Mouse (Mus musculus) hindbrain, embryonic 13.5 days (tissue): Measurements from ENCODE around the gene Itpr1. TPM values are rescaled to one million over a fixed set of nuclear protein-coding genes. Genes with fewer than 3 reads are reported as not detected.

Source experiments
- ATAC-seq: fragments of 200-750 bp; cut with Nextera tagmentation; 2 replicates; pipeline ENCODE4 v1.8.0; 2017; ENCODE audit warnings: moderate TSS enrichment; ENCODE audit not compliant: low FRiP score
- H3K27ac ChIP-seq: fragments of 300-500 bp; sonication (generic); 2 replicates; pipeline ENCODE4 v1.5.1; 2015; ENCODE audit warnings: inconsistent platforms, mild to moderate bottlenecking, moderate library complexity
- H3K27me3 ChIP-seq: fragments of 300-500 bp; sonication (generic); 2 replicates; pipeline ENCODE4 v1.6.1; 2015; ENCODE audit warnings: mild to moderate bottlenecking, inconsistent platforms
- H3K36me3 ChIP-seq: fragments of 300-500 bp; sonication (generic); 2 replicates; pipeline ENCODE4 v1.6.1; 2015; ENCODE audit warnings: mild to moderate bottlenecking, inconsistent platforms
- H3K4me1 ChIP-seq: fragments of 300-500 bp; sonication (generic); replicated peaks from 2 replicates; pipeline ENCODE4 v1.6.1; 2015; ENCODE audit warnings: inconsistent platforms
- H3K4me2 ChIP-seq: fragments of 300-500 bp; sonication (generic); 2 replicates; pipeline ENCODE4 v1.6.1; 2015; ENCODE audit warnings: inconsistent platforms, mild to moderate bottlenecking, moderate library complexity
- H3K4me3 ChIP-seq: fragments of 300-500 bp; sonication (generic); 2 replicates; pipeline ENCODE4 v1.5.1; 2015; ENCODE audit warnings: mild to moderate bottlenecking, inconsistent platforms
- H3K9ac ChIP-seq: fragments of 300-500 bp; sonication (generic); 2 replicates; pipeline ENCODE4 v1.6.1; 2015; ENCODE audit warnings: mild to moderate bottlenecking, inconsistent platforms
- H3K9me3 ChIP-seq: fragments of 300-500 bp; sonication (generic); 2 replicates; pipeline ENCODE4 v1.6.1; 2016; ENCODE audit warnings: inconsistent platforms
- WGBS: fragments of 180-500 bp; shearing (Covaris S2); methylation state at CpG from one replicate; pipeline ENCODE4 v1.1.7; 2015; 5-methylcytosine and 5-hydroxymethylcytosine counted together
- polyA plus RNA-seq: library from polyadenylated mRNA; unstranded; fragments of >200 nt; fragmentation: Nextera tagmentation; extraction: Ambion mirVana; gene quantifications from 2 replicates; pipeline ENCODE4 v1.2.1, GENCODE M21; 2015

The Itpr1 gene
- polyA plus RNA-seq, 1 experiment from 2014 or later, result 6.1 TPM

GRCm38 (mm10) chr6:108570351-108571041, 357.6 kb downstream of the Itpr1 start:
- Histone ChIP-seq H3K4me2 (peak overlapping the region; percentile 67), H3K27ac (no peak overlapping the region), H3K4me3 (peak overlapping the region; percentile 42), H3K36me3 (no peaks in the 10 kb centered on the region), H3K4me1 (peaks cover 16% of the 10 kb centered on the region), H3K9me3 (no peaks in the 10 kb centered on the region), H3K9ac (peak overlapping the region; percentile 64), H3K27me3 (0 out of 2 replicates have a peak, but pooled peaks cover 2% of the 10 kb centered on the region)
- WGBS, result 31% methylated on average over 11 of the region's 11 CpGs
- peak; percentile 54 for ATAC-seq

- Histone ChIP-seq H3K4me3 (peak overlapping the region; percentile 42), H3K27ac (no peak overlapping the region), H3K4me2 (peak overlapping the region; percentile 67), H3K9ac (peak overlapping the region; percentile 64), H3K36me3 (no peaks in the 10 kb centered on the region), H3K4me1 (peaks cover 16% of the 10 kb centered on the region), H3K9me3 (no peaks in the 10 kb centered on the region), H3K27me3 (0 out of 2 replicates have a peak, but pooled peaks cover 2% of the 10 kb centered on the region)
- peak; percentile 89 for ATAC-seq
- WGBS, result 2% methylated on average over 20 of the region's 21 CpGs
Measured at GRCm38 (mm10) chr6:108571042-108571590, 358.2 kb downstream of the Itpr1 start.

GRCm38 (mm10) chr6:108572646-108573045, 359.8 kb downstream of the Itpr1 start:
- WGBS, result 55% methylated on average over 7 of the region's 7 CpGs
- no peak overlapping the region for H3K9ac ChIP-seq
- H3K27me3 ChIP-seq, result 0 out of 2 replicates have a peak, but pooled peaks cover 2% of the 10 kb centered on the region
- H3K4me1 ChIP-seq, result peaks cover 16% of the 10 kb centered on the region
- no peak overlapping the region for H3K27ac ChIP-seq
- H3K4me2 ChIP-seq, result no peak overlapping the region
- H3K4me3 ChIP-seq, result no peak overlapping the region
- H3K36me3 ChIP-seq, result no peaks in the 10 kb centered on the region
- ATAC-seq, result no peak
- no peaks in the 10 kb centered on the region for H3K9me3 ChIP-seq

GRCm38 (mm10) chr6:108577056-108577455, 364.2 kb downstream of the Itpr1 start:
- Histone ChIP-seq H3K27me3 (no peaks in the 10 kb centered on the region), H3K4me2 (no peak overlapping the region), H3K9me3 (no peaks in the 10 kb centered on the region), H3K4me3 (no peak overlapping the region), H3K36me3 (no peaks in the 10 kb centered on the region), H3K4me1 (no peaks in the 10 kb centered on the region), H3K27ac (no peak overlapping the region), H3K9ac (no peak overlapping the region)
- WGBS, result 88% methylated on average over 6 of the region's 6 CpGs
- ATAC-seq, result no peak

- no peak overlapping the region for H3K27ac ChIP-seq
- no peaks in the 10 kb centered on the region for H3K27me3 ChIP-seq
- no peak for ATAC-seq
- no peaks in the 10 kb centered on the region for H3K9me3 ChIP-seq
- no peaks in the 10 kb centered on the region for H3K36me3 ChIP-seq
- no peak overlapping the region for H3K9ac ChIP-seq
- H3K4me2 ChIP-seq, result no peak overlapping the region
- H3K4me3 ChIP-seq, result no peak overlapping the region
- WGBS, result 93% methylated on average over 3 of the region's 3 CpGs
- no peaks in the 10 kb centered on the region for H3K4me1 ChIP-seq
Measured at GRCm38 (mm10) chr6:108588426-108588825, 375.5 kb downstream of the Itpr1 start.

GRCm38 (mm10) chr6:108592227-108592626, 379.3 kb downstream of the Itpr1 start:
- no peaks in the 10 kb centered on the region for H3K4me1 ChIP-seq
- H3K9ac ChIP-seq, result no peak overlapping the region
- 77% methylated on average over 8 of the region's 8 CpGs for WGBS
- no peaks in the 10 kb centered on the region for H3K27me3 ChIP-seq
- ATAC-seq, result no peak
- H3K9me3 ChIP-seq, result no peaks in the 10 kb centered on the region
- H3K4me2 ChIP-seq, result no peak overlapping the region
- no peak overlapping the region for H3K4me3 ChIP-seq
- H3K36me3 ChIP-seq, result no peaks in the 10 kb centered on the region
- H3K27ac ChIP-seq, result no peak overlapping the region

DNA sequence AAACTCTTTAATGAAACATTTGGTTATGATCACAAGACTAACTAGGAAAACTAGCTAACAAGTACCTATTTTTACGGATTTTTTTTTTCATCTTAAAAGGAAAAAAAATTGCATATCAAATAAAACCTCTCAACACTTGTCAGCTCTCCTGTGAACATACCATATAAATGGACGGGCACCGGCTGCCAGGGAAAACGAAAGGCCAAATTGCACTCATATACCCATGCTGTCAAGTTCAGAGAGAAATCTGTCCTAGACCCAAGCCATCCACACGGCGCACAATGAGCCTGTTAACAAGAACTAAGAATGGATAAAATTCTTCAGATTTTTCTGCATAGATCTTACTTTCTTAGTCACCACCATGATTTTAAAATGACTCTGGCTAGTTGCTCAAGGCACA, 379.7 kb downstream of the Itpr1 start:
- H3K27ac ChIP-seq, result no peak overlapping the region
- H3K9ac ChIP-seq, result no peak overlapping the region
- H3K9me3 ChIP-seq, result no peaks in the 10 kb centered on the region
- H3K27me3 ChIP-seq, result no peaks in the 10 kb centered on the region
- 75% methylated on average over 6 of the region's 6 CpGs for WGBS
- no peak overlapping the region for H3K4me3 ChIP-seq
- ATAC-seq, result no peak
- no peaks in the 10 kb centered on the region for H3K4me1 ChIP-seq
- no peak overlapping the region for H3K4me2 ChIP-seq
- no peaks in the 10 kb centered on the region for H3K36me3 ChIP-seq

- Histone ChIP-seq H3K4me2 (no peak overlapping the region), H3K9ac (no peak overlapping the region), H3K9me3 (no peaks in the 10 kb centered on the region), H3K27me3 (no peaks in the 10 kb centered on the region), H3K27ac (no peak overlapping the region), H3K4me3 (no peak overlapping the region), H3K36me3 (no peaks in the 10 kb centered on the region), H3K4me1 (no peaks in the 10 kb centered on the region)
- no peak for ATAC-seq
- WGBS, result 88% methylated on average over 5 of the region's 5 CpGs
Measured at GRCm38 (mm10) chr6:108594171-108594841, 381.4 kb downstream of the Itpr1 start.

- Histone ChIP-seq H3K9me3 (no peaks in the 10 kb centered on the region), H3K9ac (no peak overlapping the region), H3K36me3 (no peaks in the 10 kb centered on the region), H3K4me2 (no peak overlapping the region), H3K27ac (no peak overlapping the region), H3K4me3 (no peak overlapping the region), H3K27me3 (no peaks in the 10 kb centered on the region), H3K4me1 (no peaks in the 10 kb centered on the region)
- 88% methylated on average over 4 of the region's 4 CpGs for WGBS
- no peak for ATAC-seq
Measured at GRCm38 (mm10) chr6:108598691-108599090, 385.8 kb downstream of the Itpr1 start.

- H3K36me3 ChIP-seq, result no peaks in the 10 kb centered on the region
- H3K27me3 ChIP-seq, result no peaks in the 10 kb centered on the region
- no peaks in the 10 kb centered on the region for H3K4me1 ChIP-seq
- no peak for ATAC-seq
- H3K9ac ChIP-seq, result no peak overlapping the region
- WGBS, result 82% methylated on average over 2 of the region's 2 CpGs
- H3K27ac ChIP-seq, result no peak overlapping the region
- H3K4me2 ChIP-seq, result no peak overlapping the region
- no peaks in the 10 kb centered on the region for H3K9me3 ChIP-seq
- H3K4me3 ChIP-seq, result no peak overlapping the region
Measured at GRCm38 (mm10) chr6:108599317-108599716, 386.4 kb downstream of the Itpr1 start.
